Mouse (Mus musculus): ENCODE measurements at regions not wholly inside any gene's neighbourhood (a gene's known extent, or its start where the extent isn't known, plus 50 kb on each side); places are given as distances from the start of the nearest gene placed in this dataset.

DNA sequence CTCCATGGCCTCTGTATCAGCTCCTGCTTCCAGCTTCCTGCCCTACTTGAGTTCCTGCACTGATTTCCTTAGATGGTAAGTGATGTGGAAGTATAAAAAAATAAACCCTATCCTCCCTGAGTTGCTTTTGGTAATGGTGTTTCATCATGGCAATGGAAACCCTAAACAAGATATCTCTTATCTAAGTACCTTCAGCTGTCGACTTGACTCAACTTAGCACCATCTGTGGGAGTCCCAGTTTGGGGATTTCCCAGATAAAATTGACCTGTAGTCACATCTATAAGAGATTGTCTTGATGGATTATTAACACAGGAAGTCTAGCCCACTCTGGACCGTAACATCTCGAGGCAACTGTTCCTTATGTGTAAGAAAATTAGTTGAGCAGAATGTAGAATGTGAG is 570.2 kb upstream of the Gm10306 start:
- no peak overlapping the region for H3K9ac ChIP-seq
- no peak overlapping the region for H3K4me2 ChIP-seq
- H3K9me3 ChIP-seq (replicated peaks): no peaks in the 10 kb centered on the region
- H3K27ac ChIP-seq (ENCODE audit: poor library complexity, severe bottlenecking): no peak overlapping the region
- no peaks in the 10 kb centered on the region for H3K27me3 ChIP-seq (replicated peaks)
- no peak overlapping the region for H3K4me3 ChIP-seq
- ATAC-seq (ENCODE audit: insufficient number of reproducible peaks, low FRiP score): no peak
- H3K36me3 ChIP-seq: no peaks in the 10 kb centered on the region
- H3K4me1 ChIP-seq (replicated peaks): no peaks in the 10 kb centered on the region
- WGBS: 54% methylated on average over 3 of the region's 3 CpGs

DNA sequence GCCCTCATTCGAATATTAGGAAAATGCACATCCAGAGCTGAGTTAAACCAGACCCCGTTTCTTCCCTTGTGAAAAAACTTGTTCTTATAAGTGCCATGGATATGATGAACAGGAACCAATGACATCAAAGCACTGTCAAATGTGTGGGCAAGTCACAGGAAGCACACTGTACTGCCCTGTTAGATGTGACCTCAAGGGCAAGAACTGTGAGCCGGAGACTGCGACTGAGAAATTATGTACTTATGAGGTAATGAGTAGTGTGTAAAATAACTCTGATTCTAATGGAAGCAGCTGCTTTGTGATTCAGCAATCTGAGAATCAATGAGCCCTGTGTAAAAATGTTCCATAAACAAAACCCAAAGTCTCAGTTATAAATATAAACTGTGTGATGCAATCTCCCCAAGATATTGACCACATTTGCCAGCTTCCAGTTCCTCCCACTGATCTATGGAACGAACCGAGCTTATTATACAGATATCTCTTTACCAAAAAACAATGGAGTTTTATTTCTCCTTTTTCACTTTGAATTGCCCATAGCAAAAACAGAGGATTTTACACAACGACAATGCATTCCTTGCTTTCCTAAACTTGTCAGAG is 566.0 kb upstream of the Gm10306 start:
- Histone ChIP-seq H3K4me2 (no peak overlapping the region), H3K36me3 (no peaks in the 10 kb centered on the region), H3K4me3 (no peak overlapping the region), H3K27ac (ENCODE audit: poor library complexity, severe bottlenecking) (no peak overlapping the region), H3K4me1 (replicated peaks) (no peaks in the 10 kb centered on the region), H3K9ac (no peak overlapping the region), H3K27me3 (replicated peaks) (no peaks in the 10 kb centered on the region), H3K9me3 (replicated peaks) (no peaks in the 10 kb centered on the region)
- ATAC-seq (ENCODE audit: insufficient number of reproducible peaks, low FRiP score): no peak
- WGBS: 68% methylated on average over 7 of the region's 7 CpGs

DNA sequence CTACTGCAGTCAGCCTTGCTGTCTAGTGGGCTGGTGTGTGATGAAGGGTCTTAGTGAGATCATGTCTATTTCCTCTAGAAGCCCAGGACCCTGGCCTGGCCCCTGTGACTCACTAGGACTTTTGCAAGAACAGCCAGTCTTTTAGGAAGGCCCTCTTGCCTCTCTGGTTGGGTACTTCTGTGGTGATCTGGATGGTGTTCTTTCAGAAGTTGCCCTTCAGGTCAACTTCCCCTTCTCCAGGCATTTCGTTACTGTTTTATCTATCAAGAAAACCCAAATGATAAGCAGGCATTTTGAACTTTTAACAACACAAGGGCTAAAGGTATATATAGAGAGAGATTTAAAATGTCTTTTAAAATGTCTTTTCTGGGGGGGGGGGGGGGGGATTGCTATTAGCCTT is 550.5 kb upstream of the Gm10306 start:
- 43% methylated on average over 1 of the region's 1 CpGs for WGBS
- no peaks in the 10 kb centered on the region for H3K36me3 ChIP-seq
- H3K4me1 ChIP-seq (replicated peaks): no peaks in the 10 kb centered on the region
- no peak overlapping the region for H3K4me3 ChIP-seq
- no peak overlapping the region for H3K9ac ChIP-seq
- no peak for ATAC-seq (ENCODE audit: insufficient number of reproducible peaks, low FRiP score)
- H3K9me3 ChIP-seq (replicated peaks): no peaks in the 10 kb centered on the region
- H3K27me3 ChIP-seq (replicated peaks): no peaks in the 10 kb centered on the region
- no peak overlapping the region for H3K27ac ChIP-seq (ENCODE audit: poor library complexity, severe bottlenecking)
- no peak overlapping the region for H3K4me2 ChIP-seq

- Histone ChIP-seq H3K9ac (no peak overlapping the region), H3K27me3 (replicated peaks) (no peaks in the 10 kb centered on the region), H3K9me3 (replicated peaks) (no peaks in the 10 kb centered on the region), H3K36me3 (no peaks in the 10 kb centered on the region), H3K4me3 (no peak overlapping the region), H3K4me2 (no peak overlapping the region), H3K4me1 (replicated peaks) (no peaks in the 10 kb centered on the region), H3K27ac (ENCODE audit: poor library complexity, severe bottlenecking) (no peak overlapping the region)
- 55% methylated on average over 8 of the region's 8 CpGs for WGBS
- no peak for ATAC-seq (ENCODE audit: insufficient number of reproducible peaks, low FRiP score)
Measured at GRCm38 (mm10) chr4:94007088-94007768, 549.1 kb upstream of the Gm10306 start.

- Histone ChIP-seq H3K27ac (ENCODE audit: poor library complexity, severe bottlenecking) (no peak overlapping the region), H3K9ac (no peak overlapping the region), H3K4me1 (replicated peaks) (no peaks in the 10 kb centered on the region), H3K4me3 (no peak overlapping the region), H3K36me3 (no peaks in the 10 kb centered on the region), H3K4me2 (no peak overlapping the region), H3K9me3 (replicated peaks) (no peaks in the 10 kb centered on the region), H3K27me3 (replicated peaks) (no peaks in the 10 kb centered on the region)
- ATAC-seq (ENCODE audit: insufficient number of reproducible peaks, low FRiP score): no peak
- 74% methylated on average over 2 of the region's 2 CpGs for WGBS
Measured at GRCm38 (mm10) chr4:94015713-94016112, 540.6 kb upstream of the Gm10306 start.

DNA sequence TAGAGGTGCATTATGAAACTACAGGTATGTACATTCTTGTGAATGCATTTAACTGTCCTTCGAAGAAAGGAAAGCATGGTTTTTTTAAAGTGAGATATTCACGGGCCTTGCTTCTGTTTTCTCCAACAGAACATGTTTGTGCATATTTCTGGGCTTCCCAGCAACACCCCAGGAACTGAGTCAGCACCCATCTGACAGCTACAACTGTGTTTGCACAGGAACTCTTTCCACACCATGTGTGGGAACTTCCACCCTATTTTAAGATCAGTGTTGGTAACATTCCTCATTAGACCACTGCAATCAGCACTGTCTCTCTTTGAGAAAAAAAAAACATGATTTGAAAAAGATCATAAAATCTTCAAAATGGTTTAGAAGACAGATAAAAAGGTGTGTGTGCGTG is 538.6 kb upstream of the Gm10306 start:
- Histone ChIP-seq H3K4me1 (replicated peaks) (no peaks in the 10 kb centered on the region), H3K36me3 (no peaks in the 10 kb centered on the region), H3K27ac (ENCODE audit: poor library complexity, severe bottlenecking) (no peak overlapping the region), H3K9ac (no peak overlapping the region), H3K4me3 (no peak overlapping the region), H3K27me3 (replicated peaks) (no peaks in the 10 kb centered on the region), H3K9me3 (replicated peaks) (no peaks in the 10 kb centered on the region), H3K4me2 (no peak overlapping the region)
- ATAC-seq (ENCODE audit: insufficient number of reproducible peaks, low FRiP score): no peak
- 67% methylated on average over 3 of the region's 3 CpGs for WGBS

GRCm38 (mm10) chr4:94049629-94050310 is 506.6 kb upstream of the Gm10306 start:
- Histone ChIP-seq H3K9me3 (replicated peaks) (no peaks in the 10 kb centered on the region), H3K4me1 (replicated peaks) (no peaks in the 10 kb centered on the region), H3K27ac (ENCODE audit: poor library complexity, severe bottlenecking) (no peak overlapping the region), H3K4me2 (no peak overlapping the region), H3K9ac (no peak overlapping the region), H3K27me3 (replicated peaks) (no peaks in the 10 kb centered on the region), H3K4me3 (no peak overlapping the region), H3K36me3 (no peaks in the 10 kb centered on the region)
- no peak for ATAC-seq (ENCODE audit: insufficient number of reproducible peaks, low FRiP score)
- 72% methylated on average over 5 of the region's 5 CpGs for WGBS

DNA sequence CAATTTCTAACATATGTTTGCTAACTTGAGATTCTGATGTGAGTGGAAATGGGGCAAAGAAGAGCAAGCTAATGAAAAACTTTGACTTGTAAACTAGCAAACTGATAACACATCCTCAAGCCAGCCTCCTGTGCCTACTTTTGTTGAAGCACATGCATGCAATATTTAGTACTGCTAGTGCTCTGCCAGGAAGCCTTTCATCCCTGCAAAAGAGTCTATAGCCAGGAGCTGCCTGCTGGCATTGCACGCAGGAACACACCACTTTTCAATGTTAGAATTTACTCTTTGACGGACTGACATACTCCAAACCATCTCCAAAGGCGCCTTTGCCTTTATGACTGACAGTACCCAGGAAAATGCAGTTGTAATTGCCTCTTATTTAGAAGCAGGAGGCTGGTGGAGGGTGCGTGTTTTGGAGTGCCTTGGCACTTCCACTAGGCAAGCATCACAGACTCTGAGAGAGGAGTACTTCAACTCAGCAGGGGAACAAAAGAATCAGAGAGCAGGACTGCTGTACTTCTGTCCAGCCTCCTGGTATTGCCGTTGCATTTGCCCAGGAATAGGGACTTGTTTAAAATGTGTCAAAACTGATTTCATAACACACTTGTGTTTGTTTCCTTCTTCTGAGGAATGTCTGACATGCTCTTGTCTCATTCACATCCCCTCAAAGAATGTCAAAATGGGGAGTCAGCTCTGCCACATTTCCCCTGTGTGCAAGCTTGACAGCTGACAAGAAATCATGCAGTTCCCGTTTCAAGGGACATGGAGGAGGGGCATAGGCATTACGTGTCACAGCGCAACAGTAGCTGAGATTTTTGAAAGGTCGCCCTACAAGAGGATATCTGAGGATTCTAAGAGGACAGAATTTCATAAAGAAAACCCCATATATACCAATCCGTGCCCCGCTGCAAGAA is 503.8 kb upstream of the Gm10306 start:
- no peak overlapping the region for H3K4me3 ChIP-seq
- H3K4me1 ChIP-seq (replicated peaks): no peaks in the 10 kb centered on the region
- no peaks in the 10 kb centered on the region for H3K36me3 ChIP-seq
- ATAC-seq (ENCODE audit: insufficient number of reproducible peaks, low FRiP score): no peak
- WGBS: 69% methylated on average over 11 of the region's 11 CpGs
- no peak overlapping the region for H3K27ac ChIP-seq (ENCODE audit: poor library complexity, severe bottlenecking)
- no peaks in the 10 kb centered on the region for H3K27me3 ChIP-seq (replicated peaks)
- H3K9ac ChIP-seq: no peak overlapping the region
- no peak overlapping the region for H3K4me2 ChIP-seq
- no peaks in the 10 kb centered on the region for H3K9me3 ChIP-seq (replicated peaks)

- Histone ChIP-seq H3K27ac (ENCODE audit: poor library complexity, severe bottlenecking) (no peak overlapping the region), H3K4me1 (replicated peaks) (no peaks in the 10 kb centered on the region), H3K27me3 (replicated peaks) (no peaks in the 10 kb centered on the region), H3K4me3 (no peak overlapping the region), H3K36me3 (no peaks in the 10 kb centered on the region), H3K9me3 (replicated peaks) (no peaks in the 10 kb centered on the region), H3K4me2 (no peak overlapping the region), H3K9ac (no peak overlapping the region)
- ATAC-seq (ENCODE audit: insufficient number of reproducible peaks, low FRiP score): no peak
- 75% methylated on average over 9 of the region's 9 CpGs for WGBS
Measured at GRCm38 (mm10) chr4:94073178-94073870, 483.0 kb upstream of the Gm10306 start.

GRCm38 (mm10) chr4:94082839-94083238 is 473.5 kb upstream of the Gm10306 start:
- Histone ChIP-seq H3K36me3 (no peaks in the 10 kb centered on the region), H3K4me2 (no peak overlapping the region), H3K27ac (ENCODE audit: poor library complexity, severe bottlenecking) (no peak overlapping the region), H3K9me3 (replicated peaks) (no peaks in the 10 kb centered on the region), H3K9ac (no peak overlapping the region), H3K27me3 (replicated peaks) (no peaks in the 10 kb centered on the region), H3K4me3 (no peak overlapping the region), H3K4me1 (replicated peaks) (no peaks in the 10 kb centered on the region)
- no peak for ATAC-seq (ENCODE audit: insufficient number of reproducible peaks, low FRiP score)
- WGBS: 72% methylated on average over 3 of the region's 3 CpGs

Measured in heart, embryonic 12.5 days (tissue).